Mouse (Mus musculus) kidney, adult 10 weeks (tissue): ENCODE measurements around the gene Trpm7. TPM values are rescaled to one million over a fixed set of nuclear protein-coding genes. Genes with fewer than 3 reads are reported as not detected.

Experiments used
- polyA plus RNA-seq: library from polyadenylated mRNA; stranded (reverse); fragments of 350-450 nt; fragmentation: Illumina TruSeq; extraction: RNeasy Lipid Tissue Mini Kit (QIAGEN cat#74804); gene quantifications from one replicate; pipeline ENCODE4 v1.2.3, GENCODE M21; 2014; ENCODE audit warnings: low read depth, low replicate concordance

The Trpm7 gene
- polyA plus RNA-seq = 224 TPM

DNA sequence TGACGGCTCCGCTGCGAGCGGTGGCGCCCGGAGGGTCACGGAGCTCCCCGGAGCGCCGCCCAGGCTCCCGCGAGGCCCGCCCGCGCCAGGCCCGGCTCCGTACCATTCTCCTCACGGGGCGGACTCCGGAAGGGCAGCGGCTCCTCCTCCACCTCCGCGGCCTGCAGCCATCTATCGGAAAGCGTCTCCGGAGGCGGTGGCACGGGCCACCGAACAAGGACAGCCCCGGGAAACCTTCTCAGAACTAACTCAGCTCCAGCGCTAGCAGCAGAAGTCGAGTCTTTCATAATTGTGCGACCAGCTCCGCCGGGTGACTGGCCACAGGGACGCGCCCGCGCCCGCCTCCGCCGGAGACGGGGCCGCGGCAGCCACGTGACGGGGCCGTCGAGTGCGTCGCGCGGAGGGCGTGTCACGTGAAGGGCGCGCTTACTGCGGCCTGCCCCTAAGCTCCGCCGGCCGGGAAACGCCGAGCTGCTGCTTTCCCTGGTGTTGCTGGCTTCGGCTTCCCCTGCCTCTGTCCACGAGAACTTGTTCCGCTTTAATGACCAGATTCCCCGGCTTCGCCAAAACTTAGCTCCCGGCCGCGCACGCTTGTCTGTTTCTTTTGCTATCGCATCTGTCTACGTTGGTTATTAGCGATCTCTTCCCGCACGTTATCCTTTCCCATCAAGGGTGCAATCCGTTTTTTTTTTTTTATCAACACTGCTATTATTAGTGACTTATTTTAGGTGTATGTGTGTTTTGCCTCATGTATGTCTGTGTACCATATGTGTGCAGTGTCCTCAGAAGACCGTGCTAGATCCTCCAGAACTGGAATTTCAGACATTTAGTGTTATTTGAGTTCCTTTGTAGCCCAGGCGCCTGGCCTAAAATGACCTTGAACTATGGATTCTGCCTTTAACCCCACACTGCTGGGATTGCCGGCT, at the start of gene Trpm7:
TSS of gene Trpm7 (minus strand) at position 360 of the 926 bp plus-strand sequence.

GRCm38 (mm10) chr2:126783370-126783769, 92.7 kb downstream of the Trpm7 start, which contains the start of gene Usp50:
Gene Usp50, minus strand, starts transcription at chr2:126783470.

Other genes with a start within 250 kb of the Trpm7 start
- gene Gabpb1, start 199.9 kb downstream of the Trpm7 start, polyA plus RNA-seq = 38.2 TPM
- gene Usp8, start 168.9 kb downstream of the Trpm7 start, polyA plus RNA-seq = 117 TPM
- 0.20 TPM for gene Usp50, start 92.8 kb downstream of the Trpm7 start, polyA plus RNA-seq
- gene Sppl2a, start 57.0 kb upstream of the Trpm7 start, polyA plus RNA-seq = 170 TPM
- gene Ap4e1, start 132.5 kb upstream of the Trpm7 start, polyA plus RNA-seq = 13.9 TPM
- gene Blvra, start 194.4 kb upstream of the Trpm7 start, polyA plus RNA-seq = 80.0 TPM